Mouse (Mus musculus) stomach, postnatal 0 days (tissue): ENCODE measurements around the gene Nat8f6. TPM values are rescaled to one million over a fixed set of nuclear protein-coding genes. Genes with fewer than 3 reads are reported as not detected.

Experiments
- ATAC-seq: fragments of 200-750 bp; cut with Nextera tagmentation; 2 replicates; pipeline ENCODE4 v1.8.0; 2017; ENCODE audit not compliant: low FRiP score, low TSS enrichment
- DNase-seq: peaks from one replicate; pipeline ENCODE4 v3.0.0-alpha.2; 2016; ENCODE audit warnings: low spot score
- H3K27ac ChIP-seq: fragments of 300-500 bp; sonication (generic); replicated peaks from 2 replicates; pipeline ENCODE4 v1.5.1; 2014; ENCODE audit warnings: mild to moderate bottlenecking, control low read depth
- H3K27me3 ChIP-seq: fragments of 300-500 bp; sonication (generic); 2 replicates; pipeline ENCODE4 v1.6.1; 2014; ENCODE audit warnings: low read length; ENCODE audit not compliant: control insufficient read depth, insufficient read depth
- H3K36me3 ChIP-seq: fragments of 300-500 bp; sonication (generic); 2 replicates; pipeline ENCODE4 v1.6.1; 2014; ENCODE audit warnings: low read length, mixed read lengths; ENCODE audit not compliant: control insufficient read depth, insufficient read depth
- H3K4me1 ChIP-seq: fragments of 300-500 bp; sonication (generic); replicated peaks from 2 replicates; pipeline ENCODE4 v1.6.1; 2014; ENCODE audit warnings: antibody characterized with exemption; ENCODE audit not compliant: control insufficient read depth, insufficient read depth
- H3K4me2 ChIP-seq: fragments of 300-500 bp; sonication (generic); replicated peaks from 2 replicates; pipeline ENCODE4 v1.6.1; 2014; ENCODE audit warnings: low read depth, mild to moderate bottlenecking, control low read depth, moderate library complexity
- H3K4me3 ChIP-seq: fragments of 300-500 bp; sonication (generic); 2 replicates; pipeline ENCODE4 v1.5.1; 2014; ENCODE audit warnings: low read depth, low read length, control low read depth
- H3K9ac ChIP-seq: fragments of 300-500 bp; sonication (generic); 2 replicates; pipeline ENCODE4 v1.6.1; 2014; ENCODE audit warnings: mild to moderate bottlenecking, low read length, control low read depth, mixed read lengths
- H3K9me3 ChIP-seq: fragments of 300-500 bp; sonication (generic); 2 replicates; pipeline ENCODE4 v1.6.1; 2016; ENCODE audit warnings: low read length; ENCODE audit not compliant: control insufficient read depth
- CTCF ChIP-seq: IDR thresholded peaks from 2 replicates; pipeline ENCODE4 v1.5.1; 2016; ENCODE audit warnings: antibody characterized with exemption, low read depth, mild to moderate bottlenecking, moderate library complexity
- EP300 ChIP-seq: optimal IDR thresholded peaks from 2 replicates; pipeline ENCODE3; 2016; ENCODE audit warnings: antibody characterized with exemption
- WGBS: fragments of 180-500 bp; shearing (Covaris S2); extraction: QIAGEN DNeasy Blood & Tissue Kit; methylation state at CpG from one replicate; pipeline ENCODE4 v1.1.7; 2014; 5-methylcytosine and 5-hydroxymethylcytosine counted together
- polyA plus RNA-seq: library from polyadenylated mRNA; unstranded; fragments of >200 nt; fragmentation: Nextera tagmentation; extraction: Ambion mirVana; gene quantifications from 2 replicates; pipeline ENCODE4 v1.2.1, GENCODE M21; 2015

Nat8f6 gene
- polyA plus RNA-seq, 1 experiment from 2014 or later, result not detected

GRCm38 (mm10) chr6:85863840-85864239 is 43.1 kb upstream of the Nat8f6 start:
- Histone ChIP-seq H3K9me3 (no peaks in the 10 kb centered on the region), H3K4me2 (no peak overlapping the region), H3K4me1 (no peaks in the 10 kb centered on the region), H3K27me3 (no peaks in the 10 kb centered on the region), H3K36me3 (no peaks in the 10 kb centered on the region), H3K27ac (no peak overlapping the region), H3K4me3 (no peak overlapping the region), H3K9ac (no peak overlapping the region)
- 84% methylated on average over 2 of the region's 2 CpGs for WGBS
- ATAC-seq (no peak), DNase-seq (no peak)
- TF ChIP-seq CTCF (no peak), EP300 (no peak)

GRCm38 (mm10) chr6:85863136-85863535 is 42.4 kb upstream of the Nat8f6 start:
- 66% methylated on average over 2 of the region's 2 CpGs for WGBS
- Histone ChIP-seq H3K27ac (no peak overlapping the region), H3K9ac (no peak overlapping the region), H3K4me3 (no peak overlapping the region), H3K27me3 (no peaks in the 10 kb centered on the region), H3K36me3 (no peaks in the 10 kb centered on the region), H3K4me2 (no peak overlapping the region), H3K4me1 (no peaks in the 10 kb centered on the region), H3K9me3 (no peaks in the 10 kb centered on the region)
- ATAC-seq, result no peak
- DNase-seq, result no peak
- TF ChIP-seq CTCF, result no peak
- TF ChIP-seq EP300, result no peak

DNA sequence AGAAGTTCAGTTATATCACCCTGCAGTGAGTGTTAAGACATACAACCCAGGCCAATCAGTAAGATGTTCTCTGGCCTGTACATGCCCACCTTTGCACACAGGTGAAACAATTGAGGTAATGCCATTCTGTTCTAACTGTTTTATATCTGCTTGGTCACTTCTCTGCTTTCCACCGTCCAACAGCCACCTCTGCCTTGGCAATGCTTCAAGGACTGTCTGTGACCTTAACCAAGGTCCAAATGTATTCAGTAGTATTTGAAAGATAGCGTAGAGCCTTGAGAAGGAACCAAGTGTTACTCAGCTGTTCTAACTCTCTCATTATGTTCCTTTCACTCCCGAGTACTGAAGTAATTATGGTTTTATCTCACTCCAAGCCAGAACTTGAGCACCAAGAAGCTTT is 41.8 kb upstream of the Nat8f6 start:
- TF ChIP-seq EP300, result no peak
- TF ChIP-seq CTCF, result no peak
- WGBS, result 53% methylated on average over 3 of the region's 3 CpGs
- Histone ChIP-seq H3K4me3 (no peak overlapping the region), H3K27me3 (no peaks in the 10 kb centered on the region), H3K27ac (no peak overlapping the region), H3K4me2 (no peak overlapping the region), H3K36me3 (no peaks in the 10 kb centered on the region), H3K9me3 (no peaks in the 10 kb centered on the region), H3K9ac (no peak overlapping the region), H3K4me1 (no peaks in the 10 kb centered on the region)
- no peak for DNase-seq
- no peak for ATAC-seq

- Histone ChIP-seq H3K27me3 (no peaks in the 10 kb centered on the region), H3K4me3 (no peak overlapping the region), H3K4me2 (no peak overlapping the region), H3K4me1 (no peaks in the 10 kb centered on the region), H3K9ac (no peak overlapping the region), H3K9me3 (no peaks in the 10 kb centered on the region), H3K36me3 (no peaks in the 10 kb centered on the region), H3K27ac (no peak overlapping the region)
- DNase-seq (no peak), ATAC-seq (no peak)
- TF ChIP-seq EP300 (no peak), CTCF (no peak)
- 90% methylated on average over 3 of the region's 3 CpGs for WGBS
Measured at GRCm38 (mm10) chr6:85861247-85861646, 40.5 kb upstream of the Nat8f6 start.

GRCm38 (mm10) chr6:85856194-85856678 is 35.5 kb upstream of the Nat8f6 start:
- Histone ChIP-seq H3K4me2 (no peak overlapping the region), H3K9me3 (no peaks in the 10 kb centered on the region), H3K36me3 (no peaks in the 10 kb centered on the region), H3K9ac (no peak overlapping the region), H3K4me1 (no peaks in the 10 kb centered on the region), H3K4me3 (no peak overlapping the region), H3K27ac (no peak overlapping the region), H3K27me3 (no peaks in the 10 kb centered on the region)
- 63% methylated on average over 1 of the region's 1 CpGs for WGBS
- TF ChIP-seq EP300 (no peak), CTCF (no peak)
- DNase-seq, result no peak
- ATAC-seq, result 0 out of 2 replicates have a peak, but pooled peaks have one; percentile 53

DNA sequence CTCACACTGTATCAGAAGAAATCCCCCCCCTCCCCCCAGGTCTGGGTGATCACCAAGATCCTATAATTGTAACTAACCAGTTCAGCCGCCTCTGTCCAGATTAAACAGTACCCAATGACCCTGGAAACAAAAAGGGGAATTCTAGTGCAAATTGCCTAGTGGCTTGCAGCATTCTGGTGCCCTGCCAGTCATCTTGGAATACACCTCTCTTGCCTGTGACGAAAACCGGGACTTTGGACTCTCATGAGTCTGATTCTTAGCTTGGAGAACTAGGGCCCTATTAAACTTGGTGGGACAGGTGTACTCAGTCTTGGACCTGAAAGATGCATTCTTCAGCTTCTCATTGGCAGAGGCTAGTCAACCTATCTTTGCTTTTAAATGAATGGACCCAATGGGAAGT is 32.7 kb upstream of the Nat8f6 start:
- no peak overlapping the region for H3K4me2 ChIP-seq
- no peaks in the 10 kb centered on the region for H3K9me3 ChIP-seq
- no peaks in the 10 kb centered on the region for H3K27me3 ChIP-seq
- no peak for TF ChIP-seq CTCF
- TF ChIP-seq EP300, result no peak
- H3K4me1 ChIP-seq, result no peaks in the 10 kb centered on the region
- no peak overlapping the region for H3K27ac ChIP-seq
- H3K36me3 ChIP-seq, result no peaks in the 10 kb centered on the region
- no peak overlapping the region for H3K4me3 ChIP-seq
- no peak overlapping the region for H3K9ac ChIP-seq
- 70% methylated on average over 3 of the region's 3 CpGs for WGBS
- no peak for DNase-seq
- ATAC-seq, result no peak
